Mouse (Mus musculus) C2C12 (cell line): ENCODE data around the gene Swap70. TPM values are rescaled to one million over a fixed set of nuclear protein-coding genes. Genes with fewer than 3 reads are reported as not detected.

ENCODE experiments used
- H3K27me3 ChIP-seq: one replicate; pipeline ENCODE4 v1.6.1; 2011; ENCODE audit not compliant: control insufficient read depth, insufficient read depth, insufficient read length
- H3K36me3 ChIP-seq: one replicate; pipeline ENCODE4 v1.6.1; 2011; ENCODE audit not compliant: control insufficient read depth, insufficient read depth
- H3K4me3 ChIP-seq: one replicate; pipeline ENCODE4 v1.5.1; 2011; ENCODE audit warnings: mild to moderate bottlenecking, control low read depth; ENCODE audit not compliant: poor library complexity, insufficient read depth, severe bottlenecking
- H3K79me2 ChIP-seq: one replicate; pipeline ENCODE4 v1.6.1; 2011; ENCODE audit not compliant: control insufficient read depth, insufficient read depth
- H3K79me3 ChIP-seq: one replicate; pipeline ENCODE4 v1.6.1; 2011; ENCODE audit warnings: low read depth, control low read depth
- H3ac ChIP-seq: one replicate; pipeline ENCODE3; 2011; ENCODE audit warnings: low read depth; ENCODE audit not compliant: control insufficient read depth, insufficient read length
- CEBPB ChIP-seq: IDR thresholded peaks from one replicate; pipeline ENCODE4 v1.6.1; 2011; ENCODE audit warnings: low read depth, mild to moderate bottlenecking, control low read depth, moderate library complexity
- CTCF ChIP-seq: IDR thresholded peaks from one replicate; pipeline ENCODE4 v1.5.1; 2011; ENCODE audit not compliant: control insufficient read depth, insufficient read depth, insufficient read length
- FOSL1 ChIP-seq: IDR thresholded peaks from one replicate; pipeline ENCODE4 v1.8.0; 2011; ENCODE audit warnings: mild to moderate bottlenecking, low read length; ENCODE audit not compliant: poor library complexity, insufficient read depth, severe bottlenecking
- MAX ChIP-seq: IDR thresholded peaks from one replicate; pipeline ENCODE4 v1.6.1; 2011; ENCODE audit warnings: mild to moderate bottlenecking, control low read depth
- MYOD1 ChIP-seq: IDR thresholded peaks from one replicate; pipeline ENCODE4 v1.6.1; 2011; ENCODE audit warnings: low read depth; ENCODE audit not compliant: control insufficient read depth, insufficient read length
- MYOG ChIP-seq: IDR thresholded peaks from one replicate; pipeline ENCODE4 v1.6.1; 2011; ENCODE audit not compliant: control insufficient read depth, insufficient read length; ENCODE audit errors: extremely low read depth
- USF1 ChIP-seq: IDR thresholded peaks from one replicate; pipeline ENCODE4 v1.6.1; 2011; ENCODE audit warnings: low read depth, mild to moderate bottlenecking, control low read depth, moderate library complexity
- polyA plus RNA-seq: library from polyadenylated mRNA; unstranded; fragments of >200 nt; fragmentation: generic; extraction: Trizol; gene quantifications from one replicate; pipeline ENCODE4 v1.2.1, GENCODE M21; 2012; ENCODE audit warnings: missing spikeins

Swap70 gene
- polyA plus RNA-seq, 1 experiment: 16.0 TPM

DNA sequence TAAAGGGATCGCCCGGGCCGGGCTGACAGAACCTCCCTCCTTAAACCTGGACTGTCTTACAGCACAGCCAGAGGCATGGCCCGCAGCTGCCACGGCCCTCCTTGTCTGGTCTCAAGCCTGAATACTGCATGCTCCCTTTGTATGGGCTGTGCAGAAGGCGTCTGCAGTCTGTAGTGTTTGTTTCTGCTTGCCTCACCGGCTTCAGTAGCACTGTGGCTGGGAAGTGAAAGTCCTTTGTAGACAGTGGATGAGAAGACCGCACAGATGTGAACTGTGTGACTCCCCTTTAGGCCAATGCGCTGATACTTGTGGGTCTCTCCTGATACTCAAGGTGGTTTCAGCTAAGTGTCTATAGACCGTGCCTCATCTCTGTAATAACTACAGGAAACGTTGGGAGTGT is 61.3 kb downstream of the Swap70 start:
- Histone ChIP-seq H3K4me3 (no peak overlapping the region), H3K79me2 (no peaks in the 10 kb centered on the region), H3ac (no peak overlapping the region), H3K79me3 (no peaks in the 10 kb centered on the region), H3K27me3 (no peaks in the 10 kb centered on the region), H3K36me3 (peaks cover 25% of the 10 kb centered on the region)
- TF ChIP-seq MAX (no peak), CEBPB (no peak), CTCF (no peak), MYOD1 (no peak), MYOG (no peak), FOSL1 (no peak), USF1 (no peak)

- Histone ChIP-seq H3ac (no peak overlapping the region), H3K79me2 (no peaks in the 10 kb centered on the region), H3K36me3 (peaks cover 25% of the 10 kb centered on the region), H3K79me3 (no peaks in the 10 kb centered on the region), H3K27me3 (no peaks in the 10 kb centered on the region), H3K4me3 (no peak overlapping the region)
- TF ChIP-seq MAX (peak; percentile 71), USF1 (peak; percentile 11), FOSL1 (peak; percentile 49), MYOG (no peak), CTCF (no peak), CEBPB (peak; percentile 81), MYOD1 (peak; percentile 40)
These were observed 62.2 kb downstream of the Swap70 start for GRCm38 (mm10) chr7:110283484-110284275.

DNA sequence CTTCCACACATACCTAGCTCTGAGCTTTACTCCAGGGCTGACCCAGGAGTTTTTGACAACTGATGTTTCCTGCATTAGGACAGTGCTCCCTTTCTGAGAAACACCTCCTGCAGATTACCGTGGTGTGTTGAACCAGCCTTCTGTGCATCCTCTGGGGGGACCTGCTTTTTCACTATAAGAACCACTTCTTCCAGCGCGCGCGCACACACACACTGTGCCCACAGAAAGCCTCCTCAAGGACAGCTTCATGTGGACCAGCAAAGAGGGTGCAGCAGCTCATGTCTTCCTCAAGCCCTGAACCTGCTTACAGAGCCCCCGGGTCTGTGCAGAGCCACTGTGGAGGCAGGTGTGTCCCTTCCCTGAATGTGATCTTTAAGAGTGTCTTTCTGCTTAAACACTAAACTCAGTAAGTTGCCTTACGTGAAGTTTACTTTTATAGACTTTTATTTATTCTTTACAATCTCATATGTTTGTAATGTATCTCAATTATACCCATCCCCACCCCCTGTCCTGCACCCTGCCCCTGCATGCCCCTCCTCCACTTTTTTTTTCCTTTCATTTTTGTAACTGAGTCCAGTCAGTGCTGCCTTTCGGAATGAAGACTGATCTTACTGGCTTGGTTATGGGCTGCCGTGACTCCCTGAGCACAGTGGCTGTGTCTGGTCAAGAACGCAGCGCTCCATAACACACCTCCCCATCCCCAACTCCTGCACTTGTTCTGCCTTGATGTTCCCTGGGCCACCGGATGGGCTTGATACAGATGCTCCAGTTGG is 63.8 kb downstream of the Swap70 start:
- Histone ChIP-seq H3K36me3 (peaks cover 11% of the 10 kb centered on the region), H3K4me3 (no peak overlapping the region), H3K27me3 (no peaks in the 10 kb centered on the region), H3K79me2 (no peaks in the 10 kb centered on the region), H3K79me3 (no peaks in the 10 kb centered on the region), H3ac (no peak overlapping the region)
- TF ChIP-seq CTCF (no peak), FOSL1 (no peak)

DNA sequence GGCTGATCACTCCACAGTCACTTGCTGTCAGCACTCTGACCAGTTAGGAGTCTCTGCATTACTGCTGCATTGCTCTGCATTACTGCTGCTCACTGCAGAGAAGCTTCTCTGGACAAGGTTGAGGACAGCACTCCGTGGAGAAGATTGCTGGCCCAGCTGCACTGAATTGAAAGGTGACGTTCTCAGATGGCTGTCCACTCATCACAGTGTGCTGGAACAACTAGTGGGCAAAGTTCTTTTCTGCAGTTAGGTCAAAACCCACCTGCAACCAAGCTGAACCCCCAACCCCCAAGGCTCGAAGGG is 64.3 kb downstream of the Swap70 start:
- no peak overlapping the region for H3K4me3 ChIP-seq
- H3K79me2 ChIP-seq: no peaks in the 10 kb centered on the region
- H3K36me3 ChIP-seq: peaks cover 5% of the 10 kb centered on the region
- H3ac ChIP-seq: no peak overlapping the region
- H3K79me3 ChIP-seq: no peaks in the 10 kb centered on the region
- TF ChIP-seq CTCF: no peak
- no peak for TF ChIP-seq MYOG
- no peak for TF ChIP-seq USF1
- TF ChIP-seq MAX: no peak
- no peaks in the 10 kb centered on the region for H3K27me3 ChIP-seq

- Histone ChIP-seq H3K79me3 (no peaks in the 10 kb centered on the region), H3K36me3 (peaks cover under 1% of the 10 kb centered on the region), H3ac (no peak overlapping the region), H3K4me3 (no peak overlapping the region), H3K79me2 (no peaks in the 10 kb centered on the region), H3K27me3 (no peaks in the 10 kb centered on the region)
- TF ChIP-seq USF1 (no peak), FOSL1 (no peak), MYOD1 (no peak), CTCF (no peak), CEBPB (no peak), MYOG (no peak), MAX (no peak)
These were observed 64.8 kb downstream of the Swap70 start for GRCm38 (mm10) chr7:110286198-110286732.
